Mouse (Mus musculus): ENCODE measurements around the gene Smim6.

DNA sequence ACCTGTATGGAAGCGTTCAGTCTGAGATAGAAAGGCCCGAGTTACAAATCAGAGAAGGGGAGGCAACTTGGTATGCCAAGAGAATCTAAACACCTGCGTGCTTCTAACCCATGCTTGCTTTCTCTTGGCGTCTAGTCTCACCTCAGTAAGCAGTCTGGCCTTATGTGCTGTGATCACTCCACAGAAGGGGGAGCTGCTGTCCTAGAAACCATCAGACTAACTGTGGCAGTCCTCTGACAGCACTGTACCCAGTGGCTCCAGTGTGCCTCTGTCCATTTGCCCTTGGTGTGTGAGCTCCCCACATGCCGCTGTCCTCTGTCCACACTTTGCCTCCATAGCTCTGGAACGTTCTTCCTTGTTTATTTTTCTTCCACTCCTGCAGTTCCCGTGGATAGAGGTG is 30.2 kb downstream of the Smim6 start:
- TF ChIP-seq CTCF (IDR thresholded peaks at IDR 0.05; ENCODE audit: borderline replicate concordance, insufficient read depth, low read length) = no peak
- no peak for TF ChIP-seq POLR2A (IDR thresholded peaks at IDR 0.05; ENCODE audit: low read depth, low read length)

Data from embryonic fibroblast, embryonic 13.5 days (primary cell).